Mouse (Mus musculus): ENCODE data around the gene Eya4.

DNA sequence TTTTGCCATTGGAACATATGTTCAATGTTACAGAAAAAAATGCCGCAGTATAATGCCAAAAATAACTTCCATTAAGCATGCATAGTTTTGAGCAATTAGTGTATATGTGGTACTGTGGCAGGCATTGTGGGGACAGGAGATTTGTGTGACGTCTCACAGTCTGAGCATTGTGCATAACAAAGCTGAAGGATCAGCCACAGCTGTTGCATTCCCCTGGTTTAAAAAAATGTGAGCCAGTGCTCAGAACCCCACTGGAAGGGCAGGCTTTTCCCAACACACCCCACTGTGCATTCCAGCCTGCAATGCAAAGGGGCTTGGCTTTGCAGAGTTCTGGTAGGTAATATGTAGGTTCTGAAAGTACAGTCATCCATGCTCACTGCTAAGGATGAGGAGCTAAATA lies 155.2 kb downstream of the Eya4 start:
- TF ChIP-seq CTCF (conservative IDR thresholded peaks at IDR 0.05; ENCODE audit: insufficient read depth, insufficient read length, low read depth, low read length) (no peak), POLR2A (IDR thresholded peaks at IDR 0.05; ENCODE audit: low read depth, low read length) (no peak)
